Mouse (Mus musculus): ENCODE data around the gene AC124108.1. TPM values are rescaled to one million over a fixed set of nuclear protein-coding genes. Genes with fewer than 3 reads are reported as not detected.
"Not testable (repeated sequence)": the region's sequence is repeated elsewhere in the genome, so short reads cannot be mapped to it uniquely, and the experiment has no call there.

The AC124108.1 gene
- polyA plus RNA-seq, 1 experiment from 2014 or later: 3.6 TPM

DNA sequence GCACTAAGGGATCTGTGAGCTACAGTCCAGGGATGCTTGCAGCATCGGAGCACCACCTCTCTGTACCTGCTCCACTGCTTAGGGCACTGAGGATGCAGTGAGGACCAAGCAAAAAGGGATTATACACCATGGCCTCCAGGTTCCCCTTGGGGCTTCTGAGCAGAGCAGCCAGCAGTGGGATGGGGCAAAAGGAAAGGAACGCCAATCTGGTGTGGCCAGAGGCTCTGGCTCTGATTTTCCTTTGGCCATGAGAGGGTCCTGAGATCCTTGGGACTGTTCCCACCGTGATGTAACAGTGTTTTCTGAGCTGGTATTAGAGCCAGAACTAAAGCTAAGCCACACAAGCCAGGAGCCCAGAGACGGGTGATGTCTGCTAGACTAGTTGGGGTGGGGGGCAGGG, 31.6 kb upstream of the AC124108.1 start:
- Histone ChIP-seq H3K4me1 (ENCODE audit: control insufficient read depth, insufficient read depth, low read length) (peaks cover 13% of the 10 kb centered on the region; the same call in 1 of the 2 replicates), H3K4me3 (ENCODE audit: low read depth, low read length) (no peak overlapping the region), H3K27me3 (ENCODE audit: control insufficient read depth, insufficient read depth, low read length) (no peaks in the 10 kb centered on the region), H3K36me3 (ENCODE audit: control insufficient read depth, insufficient read depth, low read length) (no peaks in the 10 kb centered on the region), H3K9ac (replicated peaks; ENCODE audit: low read depth, low read length) (no peak overlapping the region), H3K4me2 (ENCODE audit: low read depth, low read length) (no peak overlapping the region), H3K27ac (ENCODE audit: low read depth, low read length) (no peak overlapping the region), H3K9me3 (ENCODE audit: control insufficient read depth, low read length) (no peaks in the 10 kb centered on the region)
- ATAC-seq (ENCODE audit: low read depth): no peak
- WGBS: 51% methylated on average over 4 of the region's 4 CpGs

DNA sequence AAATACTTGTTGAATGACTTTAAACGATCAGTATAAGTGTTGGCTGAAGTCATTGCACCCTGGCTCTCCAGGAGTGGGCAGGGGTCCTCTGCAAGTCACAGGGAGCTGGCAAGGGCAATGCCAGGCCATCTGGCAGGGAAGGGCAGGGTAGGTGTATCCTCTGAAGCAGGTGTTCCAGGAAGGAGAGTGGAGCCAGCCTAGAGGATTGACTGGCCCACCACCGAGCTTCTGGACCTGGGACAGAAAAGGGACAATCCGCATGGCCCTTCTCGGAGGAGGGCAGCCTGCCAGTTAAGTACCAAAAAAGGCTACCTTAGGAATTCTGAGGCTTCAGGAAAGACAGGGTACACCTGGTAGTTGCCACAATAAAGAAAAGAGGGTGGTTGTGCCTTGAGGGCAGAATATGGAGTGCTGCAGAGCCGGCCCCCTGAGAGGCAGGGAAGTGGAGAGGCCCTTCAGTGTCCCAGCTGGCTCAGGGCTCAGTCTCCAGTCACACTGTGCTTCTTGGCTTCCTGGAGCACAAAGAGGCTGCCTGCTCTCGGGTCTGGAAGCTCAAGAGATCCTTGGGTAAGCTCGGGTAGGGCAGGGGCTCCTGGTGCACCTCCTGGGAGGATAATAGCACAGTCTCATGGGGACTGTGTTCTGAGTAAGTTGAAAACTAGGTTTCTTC, 29.9 kb upstream of the AC124108.1 start:
- Histone ChIP-seq H3K27me3 (ENCODE audit: control insufficient read depth, insufficient read depth, low read length) (no peaks in the 10 kb centered on the region), H3K4me3 (ENCODE audit: low read depth, low read length) (no peak overlapping the region), H3K36me3 (ENCODE audit: control insufficient read depth, insufficient read depth, low read length) (no peaks in the 10 kb centered on the region), H3K27ac (ENCODE audit: low read depth, low read length) (no peak overlapping the region), H3K4me2 (ENCODE audit: low read depth, low read length) (no peak overlapping the region), H3K9ac (replicated peaks; ENCODE audit: low read depth, low read length) (no peak overlapping the region), H3K4me1 (ENCODE audit: control insufficient read depth, insufficient read depth, low read length) (peaks cover 13% of the 10 kb centered on the region), H3K9me3 (ENCODE audit: control insufficient read depth, low read length) (no peaks in the 10 kb centered on the region)
- WGBS: 57% methylated on average over 7 of the region's 7 CpGs
- no peak for ATAC-seq (ENCODE audit: low read depth)

DNA sequence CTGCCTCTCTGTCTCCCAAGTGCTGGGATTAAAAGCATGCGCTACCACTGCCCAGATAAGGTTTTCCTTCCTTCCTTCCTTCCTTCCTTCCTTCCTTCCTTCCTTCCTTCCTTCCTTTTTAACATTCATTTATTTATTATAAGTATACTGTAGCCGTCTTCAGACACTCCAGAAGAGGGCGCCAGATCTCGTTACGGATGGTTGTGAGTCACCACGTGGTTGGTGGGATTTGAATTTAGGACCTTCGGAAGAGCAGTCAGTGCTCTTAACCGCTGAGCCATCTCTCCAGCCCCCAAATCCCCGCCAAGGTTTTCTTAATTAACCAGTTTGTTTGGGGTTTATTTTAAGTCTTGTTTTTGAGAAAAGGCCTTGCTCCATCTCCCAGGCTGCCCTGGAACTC, 28.6 kb upstream of the AC124108.1 start:
- not testable (repeated sequence) for ATAC-seq (ENCODE audit: low read depth); H3K9me3 ChIP-seq (ENCODE audit: control insufficient read depth, low read length); H3K4me2 ChIP-seq (ENCODE audit: low read depth, low read length); H3K4me3 ChIP-seq (ENCODE audit: low read depth, low read length); H3K27me3 ChIP-seq (ENCODE audit: control insufficient read depth, insufficient read depth, low read length); H3K9ac ChIP-seq (replicated peaks; ENCODE audit: low read depth, low read length); H3K36me3 ChIP-seq (ENCODE audit: control insufficient read depth, insufficient read depth, low read length); H3K27ac ChIP-seq (ENCODE audit: low read depth, low read length)
- 64% methylated on average over 9 of the region's 9 CpGs for WGBS
- peaks cover 12% of the 10 kb centered on the region for H3K4me1 ChIP-seq (ENCODE audit: control insufficient read depth, insufficient read depth, low read length)

DNA sequence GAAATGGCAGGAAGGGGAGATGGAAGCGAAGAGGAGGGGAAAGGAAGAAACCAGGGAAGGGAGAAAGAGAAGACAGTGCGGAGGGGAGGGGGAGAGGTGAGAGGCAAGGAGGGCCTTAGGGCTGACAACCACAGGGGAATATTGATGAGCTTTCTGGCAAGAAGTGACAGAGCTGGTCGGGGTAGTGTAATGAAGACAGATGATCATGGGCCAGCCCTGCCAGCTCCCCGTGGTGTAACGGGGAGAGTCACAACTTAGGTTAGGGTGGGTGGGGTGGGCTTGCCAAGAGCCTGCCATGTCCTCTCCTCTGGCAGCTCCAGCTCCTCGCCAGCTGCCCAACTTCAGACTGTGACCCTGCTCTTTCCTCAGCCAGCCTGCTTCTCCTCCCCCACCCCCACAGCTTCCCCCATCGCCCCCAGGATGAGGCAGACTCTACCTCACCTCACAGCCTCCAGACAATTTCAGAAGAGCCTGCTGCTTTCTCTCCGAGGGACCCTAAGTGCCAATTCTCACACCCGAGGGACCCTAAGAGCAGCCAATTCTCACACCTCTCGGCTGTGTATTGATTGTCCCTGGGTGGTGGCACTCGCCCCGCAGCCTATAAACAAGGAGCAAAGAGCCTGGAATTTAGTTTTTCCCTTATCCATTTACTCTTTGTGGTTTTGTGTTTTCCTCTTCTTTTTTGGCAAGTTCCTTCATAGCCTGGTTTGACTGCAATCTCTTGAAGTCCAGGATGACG, 26.3 kb upstream of the AC124108.1 start:
- peak; percentile 56; the same call in 1 of the 2 replicates for ATAC-seq (ENCODE audit: low read depth)
- Histone ChIP-seq H3K4me2 (ENCODE audit: low read depth, low read length) (no peak overlapping the region), H3K36me3 (ENCODE audit: control insufficient read depth, insufficient read depth, low read length) (no peaks in the 10 kb centered on the region), H3K27me3 (ENCODE audit: control insufficient read depth, insufficient read depth, low read length) (no peaks in the 10 kb centered on the region), H3K4me3 (ENCODE audit: low read depth, low read length) (no peak overlapping the region), H3K27ac (ENCODE audit: low read depth, low read length) (no peak overlapping the region), H3K9ac (replicated peaks; ENCODE audit: low read depth, low read length) (no peak overlapping the region), H3K4me1 (ENCODE audit: control insufficient read depth, insufficient read depth, low read length) (peaks cover 13% of the 10 kb centered on the region), H3K9me3 (ENCODE audit: control insufficient read depth, low read length) (no peaks in the 10 kb centered on the region)
- 18% methylated on average over 13 of the region's 13 CpGs for WGBS

DNA sequence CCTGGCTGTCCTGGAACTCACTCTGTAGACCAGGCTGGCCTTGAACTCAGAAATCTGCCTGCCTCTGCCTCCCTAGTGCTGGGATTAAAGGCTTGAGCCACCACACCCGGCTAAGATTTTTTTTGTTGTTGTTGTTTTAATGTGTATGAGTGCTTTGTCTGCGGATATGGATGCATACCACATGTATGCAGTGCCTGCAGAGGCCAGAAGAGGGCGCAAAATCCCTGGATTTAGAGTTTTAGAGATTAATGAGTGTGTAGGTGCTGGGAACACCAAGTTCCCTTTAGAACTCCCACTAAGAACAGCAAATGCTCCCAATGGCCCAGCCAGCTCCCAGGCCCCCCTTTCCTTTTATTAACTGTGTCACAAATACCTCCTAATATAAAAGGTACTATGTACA, 25.4 kb upstream of the AC124108.1 start:
- no peaks in the 10 kb centered on the region for H3K9me3 ChIP-seq (ENCODE audit: control insufficient read depth, low read length)
- no peaks in the 10 kb centered on the region for H3K36me3 ChIP-seq (ENCODE audit: control insufficient read depth, insufficient read depth, low read length)
- no peak overlapping the region for H3K4me3 ChIP-seq (ENCODE audit: low read depth, low read length)
- no peak overlapping the region for H3K9ac ChIP-seq (replicated peaks; ENCODE audit: low read depth, low read length)
- no peaks in the 10 kb centered on the region for H3K27me3 ChIP-seq (ENCODE audit: control insufficient read depth, insufficient read depth, low read length)
- WGBS: 65% methylated on average over 3 of the region's 3 CpGs
- H3K4me1 ChIP-seq (ENCODE audit: control insufficient read depth, insufficient read depth, low read length): peaks cover 8% of the 10 kb centered on the region; the same call in 1 of the 2 replicates
- H3K27ac ChIP-seq (ENCODE audit: low read depth, low read length): no peak overlapping the region
- no peak for ATAC-seq (ENCODE audit: low read depth)
- no peak overlapping the region for H3K4me2 ChIP-seq (ENCODE audit: low read depth, low read length)

DNA sequence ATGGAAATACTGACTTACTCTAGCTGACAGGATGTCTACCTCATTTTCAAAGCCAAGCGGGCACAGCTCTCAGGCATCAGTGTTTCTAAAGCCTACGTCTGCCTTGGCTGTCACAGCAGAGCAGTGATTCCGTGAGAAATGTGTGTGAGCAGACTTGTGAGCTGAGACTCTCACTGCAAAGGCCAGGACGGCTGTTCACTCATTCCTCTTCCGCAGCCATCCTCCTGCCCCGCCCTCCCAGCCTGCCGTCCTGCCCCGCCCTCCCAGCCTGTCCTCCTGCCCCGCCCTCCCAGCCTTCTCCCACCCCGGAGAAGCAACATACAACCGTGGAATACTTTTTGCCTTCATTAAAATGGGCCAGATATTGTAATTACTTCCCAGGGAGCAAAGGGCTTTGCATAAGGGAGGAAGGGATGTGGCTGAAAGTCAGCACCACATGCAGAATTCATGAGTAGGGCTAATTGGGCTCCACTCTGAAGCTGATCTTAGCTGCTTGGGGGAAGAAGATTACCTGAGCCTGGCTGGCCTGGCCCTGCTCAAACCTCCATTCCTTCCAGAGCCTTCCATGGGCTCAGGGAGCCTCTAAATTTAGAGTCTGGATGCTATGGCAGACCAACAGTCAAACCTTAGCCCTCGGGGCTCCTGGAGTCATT, 23.0 kb upstream of the AC124108.1 start:
- 9% methylated on average over 12 of the region's 12 CpGs for WGBS
- Histone ChIP-seq H3K27ac (ENCODE audit: low read depth, low read length) (no peak overlapping the region; the same call in 1 of the 2 replicates), H3K36me3 (ENCODE audit: control insufficient read depth, insufficient read depth, low read length) (no peaks in the 10 kb centered on the region), H3K4me2 (ENCODE audit: low read depth, low read length) (peak overlapping the region; percentile 23), H3K9ac (replicated peaks; ENCODE audit: low read depth, low read length) (no peak overlapping the region), H3K9me3 (ENCODE audit: control insufficient read depth, low read length) (no peaks in the 10 kb centered on the region), H3K4me3 (ENCODE audit: low read depth, low read length) (no peak overlapping the region), H3K4me1 (ENCODE audit: control insufficient read depth, insufficient read depth, low read length) (peaks cover 8% of the 10 kb centered on the region; the same call in 1 of the 2 replicates), H3K27me3 (ENCODE audit: control insufficient read depth, insufficient read depth, low read length) (no peaks in the 10 kb centered on the region)
- no peak for ATAC-seq (ENCODE audit: low read depth)

DNA sequence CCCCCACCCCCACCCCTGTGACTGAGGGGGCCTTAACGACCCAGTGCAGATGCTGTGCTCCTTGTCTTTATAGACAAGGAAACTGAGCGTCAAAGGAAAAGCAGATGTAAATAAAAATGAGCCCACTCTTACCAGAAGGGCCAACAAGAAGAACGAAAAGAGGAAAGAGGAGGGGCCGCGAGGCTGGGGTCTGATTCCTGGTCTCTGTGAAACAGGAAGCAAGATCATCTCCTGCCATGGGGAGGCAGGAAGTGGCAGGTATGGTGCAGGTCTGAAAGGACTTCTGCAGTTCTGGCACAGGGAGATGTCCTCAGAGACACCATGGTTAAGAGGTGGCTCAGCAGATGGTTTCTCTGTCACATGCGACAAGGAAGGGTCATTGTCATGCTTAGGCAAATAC, 20.6 kb upstream of the AC124108.1 start:
- H3K36me3 ChIP-seq (ENCODE audit: control insufficient read depth, insufficient read depth, low read length): no peaks in the 10 kb centered on the region
- 0 out of 2 replicates have a peak, but pooled peaks cover 8% of the 10 kb centered on the region for H3K4me1 ChIP-seq (ENCODE audit: control insufficient read depth, insufficient read depth, low read length)
- H3K27me3 ChIP-seq (ENCODE audit: control insufficient read depth, insufficient read depth, low read length): no peaks in the 10 kb centered on the region
- H3K27ac ChIP-seq (ENCODE audit: low read depth, low read length): no peak overlapping the region
- no peak overlapping the region for H3K4me2 ChIP-seq (ENCODE audit: low read depth, low read length)
- 46% methylated on average over 6 of the region's 6 CpGs for WGBS
- no peak for ATAC-seq (ENCODE audit: low read depth)
- H3K9me3 ChIP-seq (ENCODE audit: control insufficient read depth, low read length): no peaks in the 10 kb centered on the region
- no peak overlapping the region for H3K9ac ChIP-seq (replicated peaks; ENCODE audit: low read depth, low read length)
- H3K4me3 ChIP-seq (ENCODE audit: low read depth, low read length): no peak overlapping the region

DNA sequence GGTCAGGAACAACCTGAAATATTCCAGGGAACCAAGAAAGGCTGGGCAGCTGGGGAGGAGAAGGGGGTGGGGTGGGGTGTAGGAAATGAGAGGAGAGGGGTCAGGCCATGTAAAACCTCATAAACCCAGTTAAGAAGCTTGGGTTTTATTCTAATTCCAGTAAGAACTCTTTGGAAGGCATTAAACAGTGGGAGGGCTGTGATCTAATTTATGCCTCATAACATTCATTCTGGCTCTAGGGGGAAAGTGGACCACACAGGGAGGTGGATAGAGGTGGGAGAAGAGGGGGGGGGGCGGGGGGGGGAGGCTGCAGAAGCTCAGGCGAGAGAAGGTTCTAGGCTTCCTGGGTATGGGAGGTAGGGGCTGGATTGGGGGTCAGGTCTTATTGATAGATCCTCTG, 19.6 kb upstream of the AC124108.1 start:
- no peak overlapping the region for H3K27ac ChIP-seq (ENCODE audit: low read depth, low read length)
- no peak overlapping the region for H3K4me2 ChIP-seq (ENCODE audit: low read depth, low read length)
- H3K27me3 ChIP-seq (ENCODE audit: control insufficient read depth, insufficient read depth, low read length): no peaks in the 10 kb centered on the region
- ATAC-seq (ENCODE audit: low read depth): no peak
- H3K9me3 ChIP-seq (ENCODE audit: control insufficient read depth, low read length): no peaks in the 10 kb centered on the region
- no peaks in the 10 kb centered on the region for H3K36me3 ChIP-seq (ENCODE audit: control insufficient read depth, insufficient read depth, low read length)
- H3K4me1 ChIP-seq (ENCODE audit: control insufficient read depth, insufficient read depth, low read length): 0 out of 2 replicates have a peak, but pooled peaks cover 8% of the 10 kb centered on the region
- H3K4me3 ChIP-seq (ENCODE audit: low read depth, low read length): no peak overlapping the region
- 0% methylated on average over 1 of the region's 2 CpGs for WGBS
- H3K9ac ChIP-seq (replicated peaks; ENCODE audit: low read depth, low read length): no peak overlapping the region

DNA sequence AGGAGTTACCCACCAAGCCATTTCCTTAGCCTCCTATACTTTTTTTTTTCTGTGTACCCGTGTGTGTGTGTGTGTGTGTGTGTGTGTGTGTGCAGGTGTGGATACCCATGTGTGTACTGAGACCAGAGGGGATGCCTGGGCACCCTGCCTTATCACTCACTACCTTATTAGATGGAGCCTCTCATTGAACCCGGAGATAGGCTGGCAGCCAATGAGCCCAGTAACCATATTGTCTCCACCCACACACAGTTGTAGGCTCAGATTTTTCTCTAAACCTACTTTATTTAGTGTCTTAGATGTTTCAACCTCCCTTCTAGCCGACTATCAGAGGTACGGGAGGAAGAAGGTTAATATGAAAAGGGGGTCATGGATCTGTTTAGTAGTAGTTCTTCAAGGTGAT, 5.0 kb upstream of the AC124108.1 start:
- H3K9me3 ChIP-seq (ENCODE audit: control insufficient read depth, low read length): no peaks in the 10 kb centered on the region
- H3K9ac ChIP-seq (replicated peaks; ENCODE audit: low read depth, low read length): no peak overlapping the region
- no peak overlapping the region for H3K27ac ChIP-seq (ENCODE audit: low read depth, low read length)
- 92% methylated on average over 4 of the region's 4 CpGs for WGBS
- no peak overlapping the region for H3K4me2 ChIP-seq (ENCODE audit: low read depth, low read length)
- H3K36me3 ChIP-seq (ENCODE audit: control insufficient read depth, insufficient read depth, low read length): no peaks in the 10 kb centered on the region
- H3K4me1 ChIP-seq (ENCODE audit: control insufficient read depth, insufficient read depth, low read length): no peaks in the 10 kb centered on the region; the same call in 1 of the 2 replicates
- H3K4me3 ChIP-seq (ENCODE audit: low read depth, low read length): no peak overlapping the region
- no peak for ATAC-seq (ENCODE audit: low read depth)
- no peaks in the 10 kb centered on the region for H3K27me3 ChIP-seq (ENCODE audit: control insufficient read depth, insufficient read depth, low read length)

Measured in neural tube, embryonic 14.5 days (tissue).